Mouse (Mus musculus) hindbrain, embryonic 14.5 days (tissue): ENCODE measurements around the gene Prkg1. TPM values are rescaled to one million over a fixed set of nuclear protein-coding genes. Genes with fewer than 3 reads are reported as not detected.

ENCODE experiments used
- polyA plus RNA-seq: library from polyadenylated mRNA; unstranded; fragments of >200 nt; fragmentation: Nextera tagmentation; extraction: Ambion mirVana; gene quantifications from 2 replicates; pipeline ENCODE4 v1.2.1, GENCODE M21; 2014

The Prkg1 gene
- polyA plus RNA-seq, 1 experiment from 2014 or later, result 7.0 TPM

Other genes with a start within 250 kb of the Prkg1 start
- gene A1cf, start 103.7 kb upstream of the Prkg1 start, polyA plus RNA-seq, result not detected in 2 replicates